Mouse (Mus musculus) liver, embryonic 14.5 days (tissue): ENCODE measurements around the gene Grb7. TPM values are rescaled to one million over a fixed set of nuclear protein-coding genes. Genes with fewer than 3 reads are reported as not detected.
A peak's percentile ranks its signal among the peaks of the same experiment; 100 is the strongest.

Source experiments
- ATAC-seq: fragments of 200-750 bp; cut with Nextera tagmentation; 2 replicates; pipeline ENCODE4 v1.8.0; 2017; ENCODE audit warnings: moderate number of reproducible peaks, mild to moderate bottlenecking, moderate library complexity; ENCODE audit not compliant: insufficient read depth
- DNase-seq, 3 experiments: peaks; one replicate each; pipeline ENCODE4 v3.0.0-alpha.2; 2012 to 2013; ENCODE audit warnings: low read depth in 3 of 3, low spot score in 3 of 3
- H3K27ac ChIP-seq: fragments of 300-500 bp; sonication (generic); 2 replicates; pipeline ENCODE4 v1.5.1; 2014; ENCODE audit warnings: moderate library complexity, mild to moderate bottlenecking, control low read depth, inconsistent platforms
- H3K27me3 ChIP-seq: fragments of 300-500 bp; sonication (generic); 2 replicates; pipeline ENCODE4 v1.6.1; 2014; ENCODE audit warnings: mild to moderate bottlenecking, low read length, moderate library complexity; ENCODE audit not compliant: control insufficient read depth, insufficient read depth
- H3K36me3 ChIP-seq: fragments of 300-500 bp; sonication (generic); replicated peaks from 2 replicates; pipeline ENCODE4 v1.6.1; 2014; ENCODE audit warnings: low read depth; ENCODE audit not compliant: control insufficient read depth, insufficient read depth
- H3K4me1 ChIP-seq, 2 experiments: fragments of 200-500 bp in 1 of 2; fragments of 300-500 bp in 1 of 2; sonication (generic) in 1 of 2; replicated peaks; 2 replicates each; pipeline ENCODE4 v1.6.1; 2012 to 2014; ENCODE audit warnings: antibody characterized with exemption in 1 of 2, inconsistent platforms in 1 of 2, low read length in 1 of 2; ENCODE audit not compliant: control insufficient read depth in 2 of 2, insufficient read depth in 2 of 2
- H3K4me2 ChIP-seq: fragments of 300-500 bp; sonication (generic); 2 replicates; pipeline ENCODE4 v1.6.1; 2014; ENCODE audit warnings: low read depth, mild to moderate bottlenecking, control low read depth, moderate library complexity
- H3K4me3 ChIP-seq, 2 experiments: fragments of 200-500 bp in 1 of 2; fragments of 300-500 bp in 1 of 2; sonication (generic) in 1 of 2; 2 replicates each; pipeline ENCODE4 v1.5.1; 2012 to 2014; ENCODE audit warnings: low read depth in 2 of 2, low read length in 2 of 2, mild to moderate bottlenecking in 2 of 2, control low read depth in 1 of 2, inconsistent platforms in 1 of 2, moderate library complexity in 1 of 2; ENCODE audit not compliant: insufficient read depth in 1 of 2
- H3K9ac ChIP-seq: fragments of 300-500 bp; sonication (generic); replicated peaks from 2 replicates; pipeline ENCODE4 v1.6.1; 2014; ENCODE audit warnings: mild to moderate bottlenecking, control low read depth, moderate library complexity
- H3K9me3 ChIP-seq: fragments of 300-500 bp; sonication (generic); 2 replicates; pipeline ENCODE4 v1.6.1; 2016; ENCODE audit warnings: low read length, mixed read lengths; ENCODE audit not compliant: control insufficient read depth
- CTCF ChIP-seq: IDR thresholded peaks from 2 replicates; pipeline ENCODE4 v1.5.1; 2016; ENCODE audit warnings: antibody characterized with exemption, low read depth, control low read depth
- EP300 ChIP-seq: IDR thresholded peaks from 2 replicates; pipeline ENCODE4 v1.6.1; 2016; ENCODE audit warnings: antibody characterized with exemption, low read depth
- WGBS: fragments of 180-500 bp; shearing (Covaris S2); extraction: QIAGEN DNeasy Blood & Tissue Kit; methylation state at CpG from one replicate; pipeline ENCODE4 v1.1.7; 2014; ENCODE audit not compliant: insufficient replicate concordance; 5-methylcytosine and 5-hydroxymethylcytosine counted together
- polyA plus RNA-seq, 2 experiments: library from polyadenylated mRNA; depleted of rRNA in 1 of 2; stranded (reverse) in 1 of 2; unstranded in 1 of 2; fragments of >200 nt; fragmentation: Nextera tagmentation in 1 of 2; extraction: Ambion mirVana in 1 of 2; gene quantifications; 2 replicates each; pipeline versions ENCODE4 v1.2.1 to v1.2.3; 2012 to 2014

Gene Grb7
- polyA plus RNA-seq, 2 experiments, result 14.1 to 15.7 TPM

- ATAC-seq, result no peak
- no peak for DNase-seq
These were observed 37.3 kb upstream of the Grb7 start for GRCm38 (mm10) chr11:98408872-98409271.

DNA sequence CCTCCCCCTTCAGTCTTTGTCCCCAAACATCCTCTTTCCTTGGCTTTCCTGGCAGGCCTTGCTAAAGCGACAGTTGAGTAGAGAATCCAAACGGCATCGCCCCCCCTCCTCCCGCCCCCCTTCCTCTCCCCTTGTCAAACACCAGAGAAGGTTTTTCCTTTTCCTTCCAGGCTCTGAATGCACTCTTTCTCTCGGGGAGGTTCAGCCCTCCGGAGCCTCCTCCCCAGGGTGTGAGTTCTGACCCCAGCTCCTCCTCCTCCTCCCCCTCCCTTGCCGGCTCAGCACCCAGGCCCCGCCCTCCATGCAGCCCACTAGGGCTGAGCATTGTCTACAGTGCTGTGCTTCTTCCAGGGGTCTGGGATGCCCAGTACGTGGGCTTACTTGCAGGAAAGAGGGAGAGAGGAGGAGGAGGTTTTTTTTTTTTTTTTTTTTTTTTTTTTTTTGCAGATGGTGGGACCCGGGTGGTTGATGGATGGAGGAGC lies 36.8 kb upstream of the Grb7 start:
- Histone ChIP-seq H3K36me3 (no peaks in the 10 kb centered on the region), H3K4me2 (no peak overlapping the region), H3K27me3 (peaks cover 40% of the 10 kb centered on the region), H3K27ac (no peak overlapping the region), H3K4me3 (no peak overlapping the region), H3K9me3 (no peaks in the 10 kb centered on the region), H3K4me1 (peaks cover 0 to 6% of the 10 kb centered on the region in 2 experiments; a peak in 3 of 4 replicates), H3K9ac (no peak overlapping the region)
- no peak for ATAC-seq
- WGBS, result 6% methylated on average over 10 of the region's 10 CpGs
- no peak for TF ChIP-seq CTCF
- no peak for TF ChIP-seq EP300
- no peak for DNase-seq

More at GRCm38 (mm10) chr11:98408872-98409271, 37.3 kb upstream of the Grb7 start:
- TF ChIP-seq EP300 (no peak), CTCF (no peak)
- no peak overlapping the region for H3K4me2 ChIP-seq
- H3K36me3 ChIP-seq, result no peaks in the 10 kb centered on the region
- no peak overlapping the region for H3K4me3 ChIP-seq
- H3K9ac ChIP-seq, result no peak overlapping the region
- H3K9me3 ChIP-seq, result no peaks in the 10 kb centered on the region
- H3K27me3 ChIP-seq, result peaks cover 35% of the 10 kb centered on the region
- 48% methylated on average over 8 of the region's 8 CpGs for WGBS
- peaks cover 0 to 6% of the 10 kb centered on the region in 2 experiments; a peak in 3 of 4 replicates for H3K4me1 ChIP-seq
- no peak overlapping the region for H3K27ac ChIP-seq

DNA sequence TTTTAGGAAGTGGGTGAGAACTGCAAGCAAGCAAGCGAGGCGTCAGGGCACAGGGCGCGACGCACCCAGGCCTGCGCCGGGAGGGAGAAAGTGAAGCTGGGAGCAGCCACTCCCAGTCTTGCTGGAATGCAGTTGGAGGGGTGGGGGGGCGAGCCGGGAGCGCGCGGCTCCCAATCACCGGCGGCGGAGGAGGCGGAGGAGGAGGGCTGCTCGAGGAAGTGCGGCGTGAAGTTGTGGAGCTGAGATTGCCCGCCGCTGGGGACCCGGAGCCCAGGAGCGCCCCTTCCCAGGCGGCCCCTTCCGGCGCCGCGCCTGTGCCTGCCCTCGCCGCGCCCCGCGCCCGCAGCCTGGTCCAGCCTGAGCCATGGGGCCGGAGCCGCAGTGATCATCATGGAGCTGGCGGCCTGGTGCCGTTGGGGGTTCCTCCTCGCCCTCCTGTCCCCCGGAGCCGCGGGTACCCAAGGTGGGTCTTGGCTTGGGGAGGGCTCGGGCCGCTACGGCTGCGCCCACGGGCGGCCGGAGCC lies 33.9 kb upstream of the Grb7 start, which contains the start of gene Erbb2:
TSS of gene Erbb2 (plus strand) at position 198 of the 524 bp plus-strand sequence.
- TF ChIP-seq EP300 (no peak), CTCF (no peak)
- Histone ChIP-seq H3K4me1 (peaks cover 0 to 8% of the 10 kb centered on the region in 2 experiments; a peak in 3 of 4 replicates), H3K4me2 (peak within 1 kb of the TSS; percentile 45), H3K36me3 (no peaks in the 10 kb centered on the region), H3K4me3 (peak within 1 kb of the TSS; percentile 44 to 55), H3K9ac (peak within 1 kb of the TSS; percentile 16; the same call in 1 of the 2 replicates), H3K27me3 (peaks cover 45% of the 10 kb centered on the region), H3K9me3 (no peaks in the 10 kb centered on the region), H3K27ac (no peak within 1 kb of the TSS)
- WGBS, result 1% methylated on average over 47 of the region's 49 CpGs
- no peak for DNase-seq
- peak; percentile 31; the same call in 1 of the 2 replicates for ATAC-seq

- peak overlapping the region; percentile 16; the same call in 1 of the 2 replicates for H3K9ac ChIP-seq
- ATAC-seq (no peak), DNase-seq (no peak)
- WGBS, result 2% methylated on average over 40 of the region's 40 CpGs
- H3K4me3 ChIP-seq, result peak overlapping the region; percentile 44 to 55
- H3K4me1 ChIP-seq, result peaks cover 0 to 8% of the 10 kb centered on the region in 2 experiments; a peak in 3 of 4 replicates
- H3K9me3 ChIP-seq, result no peaks in the 10 kb centered on the region
- no peak overlapping the region for H3K27ac ChIP-seq
- H3K4me2 ChIP-seq, result peak overlapping the region; percentile 45
- peaks cover 45% of the 10 kb centered on the region for H3K27me3 ChIP-seq
- TF ChIP-seq EP300 (no peak), CTCF (no peak)
- H3K36me3 ChIP-seq, result no peaks in the 10 kb centered on the region
These were observed 33.3 kb upstream of the Grb7 start for GRCm38 (mm10) chr11:98412797-98413301.

GRCm38 (mm10) chr11:98413731-98414130 lies 32.5 kb upstream of the Grb7 start:
- Histone ChIP-seq H3K27ac (no peak overlapping the region), H3K27me3 (peaks cover 45% of the 10 kb centered on the region), H3K4me3 (no peak overlapping the region), H3K36me3 (no peaks in the 10 kb centered on the region), H3K9me3 (no peaks in the 10 kb centered on the region), H3K9ac (no peak overlapping the region), H3K4me2 (no peak overlapping the region; the same call in 1 of the 2 replicates), H3K4me1 (peaks cover 0 to 7% of the 10 kb centered on the region in 2 experiments; a peak in 3 of 4 replicates)
- TF ChIP-seq CTCF, result no peak
- no peak for TF ChIP-seq EP300
- no peak for ATAC-seq
- WGBS, result 34% methylated on average over 7 of the region's 7 CpGs
- DNase-seq, result no peak
